Mouse (Mus musculus): Measurements from ENCODE around the gene Slc6a6.

DNA sequence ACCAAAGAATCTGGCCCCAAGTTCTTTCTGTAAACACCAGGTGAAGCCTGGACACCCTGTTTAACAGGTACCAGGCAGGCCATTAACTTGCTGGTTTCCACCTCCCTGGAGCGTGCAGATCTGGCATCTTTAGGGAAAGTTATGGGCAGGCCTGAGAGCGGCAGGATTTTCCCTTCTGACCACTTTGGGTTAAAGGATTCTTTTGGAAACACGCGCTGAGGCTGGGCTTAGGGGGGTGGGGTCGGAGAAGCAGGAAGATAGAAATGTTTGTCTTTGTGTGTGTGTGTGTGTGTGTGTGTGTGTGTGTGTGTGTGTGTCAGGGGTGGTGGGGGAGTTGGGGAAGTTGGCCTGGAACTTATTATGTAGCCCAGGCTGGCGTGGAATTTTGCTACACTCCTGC, 4.2 kb downstream of the Slc6a6 start:
- no peak for TF ChIP-seq CTCF (IDR thresholded peaks at IDR 0.05; ENCODE audit: low read depth, low read length)
- TF ChIP-seq POLR2A (IDR thresholded peaks at IDR 0.05; ENCODE audit: extremely low read depth, insufficient read depth, low read length), result no peak
